Mouse (Mus musculus) midbrain, postnatal 0 days (tissue): ENCODE measurements around the gene Tor4a. TPM values are rescaled to one million over a fixed set of nuclear protein-coding genes. Genes with fewer than 3 reads are reported as not detected.

Source experiments
- ATAC-seq: fragments of 200-750 bp; cut with Nextera tagmentation; 2 replicates; pipeline ENCODE4 v1.8.0; 2017; ENCODE audit warnings: moderate number of reproducible peaks, mild to moderate bottlenecking, moderate TSS enrichment, moderate library complexity; ENCODE audit not compliant: low FRiP score
- DNase-seq: peaks from one replicate; pipeline ENCODE4 v3.0.0-alpha.2; 2015; ENCODE audit warnings: low spot score
- H3K27ac ChIP-seq: fragments of 300-500 bp; sonication (generic); 2 replicates; pipeline ENCODE4 v1.5.1; 2014; ENCODE audit warnings: low read depth, mild to moderate bottlenecking, low read length, mixed read lengths
- H3K27me3 ChIP-seq: fragments of 300-500 bp; sonication (generic); 2 replicates; pipeline ENCODE4 v1.6.1; 2014; ENCODE audit warnings: low read length, control low read depth, mixed read lengths; ENCODE audit not compliant: insufficient read depth
- H3K36me3 ChIP-seq: fragments of 300-500 bp; sonication (generic); 2 replicates; pipeline ENCODE4 v1.6.1; 2014; ENCODE audit warnings: low read length, control low read depth, mixed read lengths; ENCODE audit not compliant: insufficient read depth
- H3K4me1 ChIP-seq: fragments of 300-500 bp; sonication (generic); 2 replicates; pipeline ENCODE4 v1.6.1; 2014; ENCODE audit warnings: mild to moderate bottlenecking, control low read depth, antibody characterized with exemption, low read length, mixed read lengths; ENCODE audit not compliant: insufficient read depth
- H3K4me2 ChIP-seq: fragments of 300-500 bp; sonication (generic); 2 replicates; pipeline ENCODE4 v1.6.1; 2014; ENCODE audit warnings: low read depth, mild to moderate bottlenecking, low read length, mixed read lengths; ENCODE audit not compliant: poor library complexity, severe bottlenecking
- H3K4me3 ChIP-seq: fragments of 300-500 bp; sonication (generic); 2 replicates; pipeline ENCODE4 v1.5.1; 2014; ENCODE audit warnings: low read depth, mild to moderate bottlenecking, low read length, moderate library complexity
- H3K9ac ChIP-seq: fragments of 300-500 bp; sonication (generic); replicated peaks from 2 replicates; pipeline ENCODE4 v1.6.1; 2014; ENCODE audit warnings: mild to moderate bottlenecking, low read length, moderate library complexity, mixed read lengths; ENCODE audit not compliant: poor library complexity, severe bottlenecking
- H3K9me3 ChIP-seq: fragments of 300-500 bp; sonication (generic); 2 replicates; pipeline ENCODE4 v1.6.1; 2016; ENCODE audit warnings: low read length, control low read depth
- CTCF ChIP-seq: IDR thresholded peaks from 2 replicates; pipeline ENCODE4 v1.5.1; 2016; ENCODE audit warnings: antibody characterized with exemption, mild to moderate bottlenecking
- WGBS: fragments of 180-500 bp; shearing (Covaris S2); extraction: QIAGEN DNeasy Blood & Tissue Kit; methylation state at CpG from one replicate; pipeline ENCODE4 v1.1.7; 2014; 5-methylcytosine and 5-hydroxymethylcytosine counted together
- polyA plus RNA-seq: library from polyadenylated mRNA; unstranded; fragments of >200 nt; fragmentation: Nextera tagmentation; extraction: Ambion mirVana; gene quantifications from 2 replicates; pipeline ENCODE4 v1.2.1, GENCODE M21; 2015
- total RNA-seq: library from RNA; depleted of rRNA; stranded (reverse); fragments of >200 nt; gene quantifications from 2 replicates; pipeline ENCODE4 v1.2.3, GENCODE M21; 2014

Gene Tor4a
- total and polyA plus RNA-seq, 2 experiments from 2014 or later, result 0.98 to 3.5 TPM

DNA sequence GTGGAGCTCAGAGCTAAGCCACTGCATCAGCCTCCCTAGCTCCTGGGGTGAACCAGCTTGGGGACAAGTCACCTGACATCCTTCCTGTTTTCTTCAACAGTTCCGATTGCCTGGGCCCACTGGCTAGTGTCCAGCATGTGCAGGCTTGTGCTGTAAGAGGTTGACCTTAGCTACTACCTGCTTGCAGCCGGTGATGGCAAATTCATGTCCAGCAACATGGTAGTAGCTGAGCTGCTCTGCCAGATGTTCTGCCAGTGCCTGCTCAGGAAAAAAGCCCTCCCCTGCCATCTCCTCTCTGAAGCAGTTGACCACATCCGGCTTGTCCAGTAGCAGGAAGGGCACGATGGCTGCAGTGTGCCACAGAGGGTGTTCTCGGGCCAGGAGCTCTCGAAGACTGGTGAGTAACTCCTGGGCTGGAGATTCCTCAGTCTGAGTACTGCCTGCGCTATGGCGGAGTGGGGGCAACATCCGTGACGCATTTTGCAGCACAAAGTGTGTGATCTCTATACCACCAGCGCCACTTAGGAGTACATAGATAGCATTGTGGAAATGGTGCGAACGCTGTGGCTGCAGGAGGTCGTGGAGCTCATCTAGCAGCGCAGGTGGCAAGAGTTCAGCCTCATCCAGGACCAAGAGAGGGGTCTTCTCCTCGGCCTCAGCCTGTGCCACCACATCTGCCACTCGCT, 2.1 kb downstream of the Tor4a start:
- H3K4me3 ChIP-seq, result no peak overlapping the region
- no peaks in the 10 kb centered on the region for H3K9me3 ChIP-seq

DNA sequence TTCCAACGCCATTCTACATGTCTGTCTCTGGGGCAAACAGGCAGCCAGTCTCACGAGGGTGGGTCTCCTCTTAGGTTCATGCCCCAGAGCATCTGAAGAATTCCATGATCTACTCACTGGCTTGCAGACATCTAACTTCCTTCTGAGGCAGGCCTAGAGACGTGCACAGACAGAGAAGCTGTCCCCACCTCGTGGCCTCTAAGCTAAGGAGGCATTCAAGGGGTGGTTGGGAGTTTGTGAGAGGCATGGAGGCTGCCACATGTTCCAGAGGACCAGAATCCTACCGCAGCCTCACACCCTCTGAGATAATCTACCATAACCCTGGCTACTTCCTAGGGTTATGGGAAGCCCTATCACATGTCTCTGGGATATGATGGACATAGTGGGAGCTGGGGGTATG, 2.7 kb downstream of the Tor4a start:
- Histone ChIP-seq H3K4me3 (no peak overlapping the region), H3K9ac (no peak overlapping the region), H3K27me3 (peaks cover 4% of the 10 kb centered on the region; the same call in 1 of the 2 replicates), H3K9me3 (no peaks in the 10 kb centered on the region), H3K4me1 (no peaks in the 10 kb centered on the region), H3K4me2 (no peak overlapping the region), H3K27ac (no peak overlapping the region), H3K36me3 (peaks cover 9% of the 10 kb centered on the region)
- ATAC-seq (no peak), DNase-seq (no peak)
- 81% methylated on average over 5 of the region's 5 CpGs for WGBS
- no peak for TF ChIP-seq CTCF

More for the DNA sequence above, 2.1 kb downstream of the Tor4a start:
- no peak for TF ChIP-seq CTCF
- no peak overlapping the region for H3K9ac ChIP-seq
- no peaks in the 10 kb centered on the region for H3K4me1 ChIP-seq
- ATAC-seq (no peak), DNase-seq (no peak)
- WGBS, result 84% methylated on average over 17 of the region's 17 CpGs
- H3K27me3 ChIP-seq, result peaks cover 4% of the 10 kb centered on the region; the same call in 1 of the 2 replicates
- H3K4me2 ChIP-seq, result no peak overlapping the region
- H3K36me3 ChIP-seq, result peaks cover 12% of the 10 kb centered on the region
- H3K27ac ChIP-seq, result no peak overlapping the region

DNA sequence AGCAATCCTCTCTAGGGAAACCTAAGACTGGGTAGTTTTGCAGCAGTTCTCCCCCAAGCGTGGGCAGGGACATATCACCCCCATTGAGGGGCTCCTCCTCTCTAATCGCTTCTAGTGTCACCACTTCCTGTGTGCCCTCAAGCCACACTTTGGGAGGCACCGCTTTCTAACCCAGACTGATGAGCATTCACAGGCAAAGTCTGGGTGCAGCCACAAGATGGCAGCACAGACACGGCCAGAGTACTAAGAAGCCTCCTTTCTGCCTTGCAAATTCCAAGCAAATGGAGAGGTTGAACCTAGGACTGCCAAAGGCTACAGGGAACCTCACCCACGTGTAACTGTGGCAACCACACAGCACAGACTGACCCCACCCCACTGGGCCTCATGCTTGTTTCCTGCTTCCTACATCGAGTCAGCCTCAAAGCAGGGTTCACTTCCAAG, 3.3 kb downstream of the Tor4a start:
- DNase-seq (peak; percentile 89), ATAC-seq (peak; percentile 62)
- H3K9ac ChIP-seq, result no peak overlapping the region
- H3K27me3 ChIP-seq, result peaks cover 4% of the 10 kb centered on the region; the same call in 1 of the 2 replicates
- no peaks in the 10 kb centered on the region for H3K4me1 ChIP-seq
- WGBS, result under 1% methylated on average over 6 of the region's 6 CpGs
- H3K36me3 ChIP-seq, result peaks cover 2% of the 10 kb centered on the region
- peak; percentile 96 for TF ChIP-seq CTCF
- no peaks in the 10 kb centered on the region for H3K9me3 ChIP-seq
- no peak overlapping the region for H3K4me3 ChIP-seq
- H3K27ac ChIP-seq, result no peak overlapping the region
- H3K4me2 ChIP-seq, result no peak overlapping the region

DNA sequence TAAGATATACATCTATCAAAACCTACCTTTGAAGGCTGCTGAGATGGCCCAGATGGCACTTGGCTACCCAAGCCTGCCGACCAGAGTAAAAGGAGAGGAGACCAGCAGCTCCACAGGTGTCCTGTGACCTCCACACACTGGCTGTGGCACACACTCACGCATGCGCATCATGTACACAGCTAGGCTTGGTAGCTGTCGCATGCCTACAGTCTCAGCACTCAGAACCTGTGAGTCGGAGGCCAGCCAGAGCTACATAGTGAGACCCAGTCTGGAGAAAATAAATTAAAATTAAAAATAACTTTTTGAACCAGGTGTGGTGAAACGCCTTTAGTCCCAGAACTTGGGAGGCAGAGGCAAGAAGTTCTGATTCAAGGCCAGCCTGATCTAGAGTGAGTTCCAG, 8.8 kb downstream of the Tor4a start:
- Histone ChIP-seq H3K4me3 (no peak overlapping the region), H3K27me3 (no peaks in the 10 kb centered on the region), H3K4me2 (no peak overlapping the region), H3K36me3 (no peaks in the 10 kb centered on the region), H3K9me3 (no peaks in the 10 kb centered on the region), H3K4me1 (0 out of 2 replicates have a peak, but pooled peaks cover under 1% of the 10 kb centered on the region), H3K9ac (no peak overlapping the region), H3K27ac (no peak overlapping the region)
- no peak for ATAC-seq
- no peak for DNase-seq
- TF ChIP-seq CTCF, result no peak
- WGBS, result 81% methylated on average over 6 of the region's 6 CpGs

DNA sequence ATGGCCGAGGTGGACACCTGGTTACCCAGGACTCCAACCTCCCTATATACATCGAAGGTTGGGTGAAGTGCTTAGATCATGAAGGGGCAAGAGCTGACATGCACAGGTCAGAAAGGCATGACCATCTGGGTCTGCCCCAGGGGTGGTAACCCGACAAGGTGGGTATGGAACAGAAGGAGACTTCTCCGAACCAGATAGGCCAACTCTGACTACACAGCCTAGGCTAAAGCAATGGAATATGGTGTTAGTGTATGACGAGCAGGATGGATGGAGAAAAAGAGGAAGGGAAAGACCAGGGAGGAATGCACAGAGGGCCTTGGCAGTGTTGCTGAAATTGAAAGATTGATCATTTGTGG, 10.1 kb downstream of the Tor4a start:
- no peak overlapping the region for H3K9ac ChIP-seq
- peaks cover 5% of the 10 kb centered on the region; the same call in 1 of the 2 replicates for H3K4me1 ChIP-seq
- H3K4me2 ChIP-seq, result peak overlapping the region; percentile 59; the same call in 1 of the 2 replicates
- TF ChIP-seq CTCF, result no peak
- no peak overlapping the region for H3K27ac ChIP-seq
- H3K27me3 ChIP-seq, result no peaks in the 10 kb centered on the region
- H3K4me3 ChIP-seq, result peak overlapping the region; percentile 38
- ATAC-seq, result 0 out of 2 replicates have a peak, but pooled peaks have one; percentile 14
- 34% methylated on average over 5 of the region's 5 CpGs for WGBS
- no peak for DNase-seq
- no peaks in the 10 kb centered on the region for H3K9me3 ChIP-seq
- H3K36me3 ChIP-seq, result no peaks in the 10 kb centered on the region
